Mouse (Mus musculus): ENCODE measurements at regions not wholly inside any gene's neighbourhood (a gene's known extent, or its start where the extent isn't known, plus 50 kb on each side); places are given as distances from the start of the nearest gene placed in this dataset.
A peak's percentile ranks its signal among the peaks of the same experiment; 100 is the strongest.

DNA sequence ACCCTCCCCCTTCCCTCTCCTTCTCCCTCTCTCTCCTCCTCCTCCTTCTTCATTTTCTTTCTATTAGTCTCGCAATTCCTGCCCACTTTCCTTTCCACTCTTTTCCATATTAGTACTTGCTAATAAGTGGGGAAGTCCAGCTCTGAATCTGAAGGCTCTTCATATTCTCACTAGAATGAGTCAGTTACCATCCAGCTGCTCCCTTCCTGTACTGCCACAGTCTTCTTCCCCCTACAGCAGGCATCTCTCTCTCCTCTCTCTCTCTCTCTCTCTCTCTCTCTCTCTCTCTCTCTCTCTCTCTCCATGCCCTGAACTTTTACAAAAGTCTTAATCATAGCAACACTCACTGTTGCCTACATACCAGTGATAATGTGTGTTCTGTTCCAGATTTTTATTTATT lies 226.6 kb upstream of the Pter start:
- DNase-seq: no peak
- intact Hi-C loops (cut with DNase I): no loop called here

DNA sequence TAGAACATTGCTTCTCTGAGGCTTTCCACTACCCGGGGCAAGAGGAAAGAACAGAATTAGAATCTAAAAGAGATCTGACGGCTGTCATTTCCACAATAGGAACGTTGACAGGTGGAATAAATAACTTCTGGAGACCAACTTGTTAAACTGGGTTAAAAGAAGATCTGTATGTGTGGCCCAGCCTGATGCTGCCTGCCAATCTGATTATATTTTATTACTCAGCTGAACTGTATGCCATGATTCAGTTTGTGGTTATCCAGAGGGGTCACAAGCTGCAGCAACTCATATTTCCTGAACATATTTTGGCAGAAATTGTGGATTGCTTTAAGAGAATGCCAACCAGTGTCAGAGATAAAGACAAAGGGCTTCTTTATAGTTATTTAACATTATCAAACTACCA lies 224.5 kb upstream of the Pter start:
- no peak for DNase-seq
- intact Hi-C loops (cut with DNase I): no loop called here

DNA sequence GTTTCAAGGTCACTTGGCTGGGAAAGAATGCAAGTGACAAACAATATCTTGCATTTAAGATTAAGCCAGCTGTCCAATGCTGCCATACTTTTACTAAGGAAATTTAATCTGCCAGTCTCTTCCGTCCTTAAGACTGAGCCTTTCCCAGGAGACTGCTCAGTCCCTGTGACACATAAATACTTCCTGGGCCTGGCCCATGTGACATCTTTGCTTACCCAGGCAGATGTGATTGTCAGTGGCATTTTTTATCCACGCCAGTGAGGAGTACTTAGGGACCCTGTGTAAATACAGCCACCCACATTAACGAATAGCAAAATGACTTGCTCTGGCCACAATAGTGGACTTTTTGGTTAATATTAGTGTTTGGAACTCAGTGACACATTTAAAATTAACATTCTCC lies 216.3 kb upstream of the Pter start:
- intact Hi-C loops (cut with DNase I): loop anchor here (5.0 to 10.0 kb wide), 2 partner anchors 217 to 530 kb away; partner anchors contain the start of gene Pter
- no peak for DNase-seq

DNA sequence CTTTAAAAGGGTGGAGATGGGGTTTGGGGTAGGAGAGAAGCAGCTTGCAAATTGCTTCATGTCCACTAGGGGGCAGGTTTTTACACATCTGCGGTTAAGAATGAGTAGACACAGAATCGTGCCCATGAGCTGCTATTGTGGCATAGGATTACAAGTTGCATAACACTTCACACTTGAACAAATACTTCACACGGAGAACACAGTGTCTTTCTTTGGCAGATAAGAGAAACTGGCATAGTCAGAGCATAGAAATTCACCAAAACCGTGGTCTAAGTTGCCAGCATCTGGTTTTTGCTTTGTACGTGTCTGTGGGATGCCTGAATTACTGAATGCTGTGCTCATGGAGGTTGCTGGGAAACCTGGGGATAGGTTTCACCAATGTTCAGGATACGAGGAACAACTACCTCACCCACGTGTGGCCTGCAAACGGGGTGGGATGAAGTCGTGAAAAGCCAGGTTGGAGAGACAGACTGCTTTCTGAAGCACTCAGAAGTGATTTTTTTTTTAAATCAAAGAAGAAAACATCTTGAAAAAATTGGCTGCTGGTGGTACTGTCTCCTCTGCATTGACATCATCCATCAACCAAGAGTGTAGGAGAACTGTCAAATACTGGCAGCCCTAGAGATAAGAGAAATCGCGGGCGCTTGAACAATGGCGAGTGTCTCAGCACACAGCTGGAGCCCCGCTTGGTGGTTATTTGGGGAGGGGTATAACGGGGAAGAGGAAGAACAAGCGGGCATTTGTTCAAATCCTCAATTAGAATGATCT lies 214.5 kb upstream of the Pter start:
- intact Hi-C loops (cut with DNase I): loop anchor here (5.0 to 10.0 kb wide), 2 partner anchors 215 to 528 kb away; partner anchors contain the start of gene Pter
- peak in 1 of 2 experiments; percentile 11 for DNase-seq

DNA sequence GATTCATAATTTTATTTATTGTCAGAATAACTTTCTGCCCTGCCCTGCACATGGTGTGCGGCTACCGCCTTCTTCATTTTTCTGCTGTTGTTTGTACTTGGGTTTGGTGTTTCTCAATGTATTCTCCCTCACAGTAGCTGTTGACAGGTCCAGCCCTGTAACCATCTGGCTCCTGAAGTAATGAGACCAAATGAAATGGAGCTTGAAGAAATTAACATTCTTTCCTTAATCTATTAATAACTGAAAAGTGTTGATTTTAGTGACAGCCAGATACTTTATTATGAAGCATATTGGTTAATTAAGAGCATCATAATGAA lies 214.0 kb upstream of the Pter start:
- intact Hi-C loops (cut with DNase I): loop anchor here (5.0 to 10.0 kb wide), 2 partner anchors 215 to 527 kb away; partner anchors contain the start of gene Pter
- no peak for DNase-seq

DNA sequence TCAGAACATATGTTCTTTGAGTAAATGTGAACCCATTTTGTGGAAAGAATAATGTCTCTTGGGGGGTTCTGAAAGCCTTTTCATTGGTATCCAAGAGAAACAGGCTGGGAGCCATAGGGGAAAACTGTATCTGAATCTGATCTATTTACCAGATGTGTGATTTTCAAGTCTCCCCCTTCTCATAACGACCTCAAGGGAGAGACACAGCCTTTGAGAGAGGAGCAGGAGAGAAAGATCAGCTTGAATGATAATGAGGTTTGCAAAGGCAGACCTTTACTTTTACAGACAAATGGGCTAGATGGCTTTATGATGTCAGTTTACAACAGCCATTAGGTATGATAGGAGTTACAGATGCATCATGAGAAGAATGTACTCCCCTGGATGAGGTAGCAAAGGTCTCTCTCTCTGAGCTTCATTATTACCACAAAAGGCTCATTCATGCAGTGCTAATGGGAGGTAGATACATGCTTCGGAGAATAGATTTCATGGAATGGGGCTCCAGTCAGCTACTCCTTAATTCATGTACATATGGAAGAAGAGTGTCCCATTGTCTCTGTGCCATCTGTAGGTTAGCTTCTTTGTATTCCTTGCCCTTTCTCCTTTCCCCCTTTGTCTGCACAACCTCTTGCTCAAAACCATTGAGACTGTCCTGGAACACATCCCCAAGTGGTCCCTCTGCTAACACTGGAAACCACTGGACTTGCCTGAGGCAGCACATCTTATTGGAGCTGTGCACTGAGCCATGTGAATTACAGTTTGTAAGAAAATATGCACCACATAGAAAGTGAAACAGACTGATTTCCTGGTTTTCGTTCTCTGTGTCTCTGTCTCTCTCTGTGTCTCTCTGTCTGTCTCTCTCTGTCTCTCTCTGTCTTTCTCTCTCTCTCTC lies 207.5 kb upstream of the Pter start:
- intact Hi-C loops (cut with DNase I): no loop called here
- no peak for DNase-seq

DNA sequence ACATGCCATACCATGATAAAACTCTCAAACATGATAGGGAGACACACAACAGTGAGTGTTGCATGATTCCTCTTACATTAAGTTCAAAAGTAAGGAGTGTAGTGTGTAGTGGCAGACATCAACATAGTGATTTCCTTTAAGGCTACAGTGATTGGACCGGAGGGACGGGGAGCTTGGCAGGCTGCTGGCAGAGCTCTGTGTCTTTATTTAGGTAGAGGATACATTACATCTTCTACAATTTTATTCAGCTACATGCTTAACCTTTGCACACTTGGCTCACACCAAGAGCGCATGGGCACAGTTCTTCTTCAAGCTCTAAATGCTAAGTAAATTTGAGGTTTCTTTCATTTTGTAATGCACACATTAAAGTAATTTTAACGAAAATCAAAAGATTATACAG lies 194.6 kb upstream of the Pter start:
- no peak for DNase-seq
- intact Hi-C loops (cut with DNase I): no loop called here

DNA sequence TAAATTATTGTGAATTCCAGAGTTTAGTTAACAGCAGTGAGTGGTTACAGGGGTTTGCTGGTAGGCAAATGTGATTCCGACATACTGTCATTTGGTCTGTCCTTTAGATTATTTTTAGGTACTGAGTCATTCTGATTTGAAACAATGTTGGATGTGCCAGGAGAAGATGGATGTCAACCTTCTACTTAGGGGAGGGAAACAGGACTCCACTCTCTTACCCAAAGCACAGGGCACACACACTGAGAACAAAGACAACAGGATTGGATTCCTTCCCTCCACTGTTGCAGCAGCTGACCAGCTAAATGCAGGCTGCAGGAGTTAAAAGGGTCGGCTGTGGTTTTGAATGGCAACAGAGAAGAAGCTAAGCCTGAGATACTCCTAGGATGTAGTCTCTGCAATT lies 186.7 kb upstream of the Pter start:
- DNase-seq: no peak
- intact Hi-C loops (cut with DNase I): no loop called here

DNA sequence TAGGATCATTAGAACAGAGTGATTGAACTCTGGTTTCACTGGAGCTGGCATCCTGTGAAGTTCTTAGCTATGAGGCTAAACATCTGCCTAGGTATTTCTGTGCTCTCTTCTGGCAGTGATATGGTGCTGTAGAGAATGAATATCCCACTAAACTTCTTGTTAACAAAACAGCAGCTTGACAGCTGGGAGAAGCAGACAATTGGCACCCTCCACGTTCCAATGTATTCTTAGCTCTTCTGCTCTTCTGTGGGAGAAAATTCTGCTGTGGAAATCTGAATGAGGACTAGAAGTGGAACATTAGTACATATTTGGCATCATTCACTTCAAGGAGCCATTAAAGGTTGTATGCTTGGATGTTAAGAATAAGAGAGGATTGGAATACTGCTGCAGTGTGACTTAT lies 177.0 kb upstream of the Pter start:
- DNase-seq: no peak

DNA sequence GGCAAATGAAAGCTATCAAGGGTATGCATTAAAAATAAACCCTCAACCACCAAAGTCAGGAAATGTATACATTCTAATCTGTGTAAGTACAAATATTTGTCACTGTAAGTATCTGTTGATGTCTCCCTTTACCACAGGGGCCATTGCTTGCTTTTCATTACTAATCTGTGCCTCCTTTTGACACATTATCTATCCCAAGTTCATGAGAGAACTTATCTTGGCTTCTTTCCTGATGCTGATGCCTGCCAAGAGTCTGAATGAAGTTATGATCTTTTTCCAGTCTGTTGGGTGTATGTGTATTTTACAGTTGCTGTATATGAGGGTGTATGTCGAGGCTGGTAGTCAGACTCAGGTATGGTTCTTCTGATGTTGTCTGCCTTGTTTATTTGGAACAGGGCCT lies 165.0 kb upstream of the Pter start:
- DNase-seq: peak in 1 of 2 experiments; percentile 19
- intact Hi-C loops (cut with DNase I): no loop called here

More for the DNA sequence above, 177.0 kb upstream of the Pter start:
- intact Hi-C loops (cut with DNase I): no loop called here

DNA sequence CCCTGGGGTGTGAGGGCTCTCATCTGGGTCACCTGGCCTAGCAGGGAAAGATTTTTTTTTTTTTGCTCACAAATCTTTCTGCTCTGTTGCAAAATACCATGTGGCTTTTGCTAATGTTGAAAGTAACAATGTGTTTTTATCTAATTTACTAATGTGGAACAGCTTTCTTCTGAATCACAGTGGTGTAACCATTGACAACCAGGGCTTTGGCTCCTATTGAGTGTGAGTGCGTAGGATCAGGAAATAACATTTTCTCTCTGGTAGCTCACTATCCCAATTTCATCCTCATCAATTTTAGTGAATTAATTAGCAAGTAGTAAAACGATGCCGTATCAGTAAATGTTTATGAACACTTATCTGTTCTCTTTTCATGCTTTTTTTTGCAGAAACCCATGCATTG lies 163.9 kb upstream of the Pter start:
- intact Hi-C loops (cut with DNase I): no loop called here
- no peak for DNase-seq

DNA sequence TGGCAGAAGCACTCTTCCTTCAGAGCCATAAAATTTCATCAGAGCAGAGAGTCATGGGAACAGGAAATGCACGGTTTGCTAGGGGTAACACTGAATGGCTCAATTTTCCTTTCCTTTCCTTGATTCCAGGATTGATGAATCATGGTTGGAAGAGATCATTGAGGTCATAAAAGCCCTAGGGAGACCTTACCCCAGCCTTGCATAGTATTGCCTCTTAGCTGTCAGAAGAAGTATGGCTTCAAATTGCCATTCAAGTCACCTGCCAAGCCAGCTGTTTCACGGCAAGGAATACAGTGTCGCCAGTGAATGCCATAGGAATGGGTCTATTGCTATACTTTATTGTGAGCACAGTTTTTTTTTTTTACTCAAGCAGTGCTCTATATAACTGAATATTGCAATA lies 162.4 kb upstream of the Pter start:
- intact Hi-C loops (cut with DNase I): no loop called here
- no peak for DNase-seq

DNA sequence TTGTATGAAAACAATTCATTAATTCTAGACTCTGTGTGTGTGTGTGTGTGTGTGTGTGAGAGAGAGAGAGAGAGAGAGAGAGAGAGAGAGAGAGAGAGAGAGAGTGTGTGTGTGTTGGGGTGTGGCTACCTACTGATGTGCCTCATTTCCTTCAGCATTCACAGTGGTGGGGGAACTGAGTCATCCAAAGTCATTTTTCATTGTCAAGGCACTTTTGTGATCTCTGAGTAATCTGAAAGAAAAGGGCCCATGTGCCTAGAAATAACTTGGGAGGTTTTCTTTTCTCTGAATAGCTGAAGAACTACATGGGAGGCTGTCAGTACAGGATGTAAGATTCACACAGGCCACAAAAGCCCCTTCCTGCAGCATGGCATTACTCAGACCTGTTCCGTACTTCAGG lies 159.3 kb upstream of the Pter start:
- no peak for DNase-seq
- intact Hi-C loops (cut with DNase I): no loop called here

DNA sequence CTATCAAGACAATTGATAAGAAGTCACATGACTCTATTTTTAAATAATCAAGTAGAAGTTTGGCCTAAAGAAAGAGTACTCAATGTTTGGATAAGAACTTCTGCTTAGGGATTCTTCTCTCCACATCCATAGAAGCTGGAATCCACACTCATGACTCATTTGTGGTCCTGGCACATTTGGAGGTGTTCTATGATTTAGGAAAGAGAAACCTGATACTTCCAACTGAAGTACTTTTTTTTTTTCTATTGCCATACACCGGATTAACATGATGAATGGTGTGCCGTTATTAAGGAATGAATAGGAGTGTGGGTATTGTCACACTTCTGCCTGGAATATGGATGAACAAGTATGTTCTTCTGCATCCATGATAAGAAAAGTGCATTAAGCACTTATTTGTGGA lies 158.5 kb upstream of the Pter start:
- DNase-seq: no peak
- intact Hi-C loops (cut with DNase I): no loop called here

DNA sequence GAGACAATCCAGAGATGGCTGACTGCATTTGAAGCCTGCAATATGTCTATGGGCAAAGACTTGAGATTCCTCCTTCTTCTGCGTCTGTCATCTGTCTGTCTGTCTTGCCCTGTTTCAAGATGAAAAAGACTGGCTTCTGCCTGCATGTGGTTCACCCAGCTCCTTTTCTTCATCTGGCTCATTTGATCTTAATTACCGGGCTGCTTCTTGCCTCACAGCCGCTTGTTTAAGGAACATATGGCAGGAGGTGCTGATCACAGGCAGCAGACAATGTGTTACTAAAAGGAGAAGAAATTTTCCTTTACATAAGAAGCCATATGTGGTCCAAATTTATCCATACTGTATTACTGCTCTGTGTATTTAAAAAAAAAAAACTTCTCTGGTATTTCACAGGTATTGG lies 147.0 kb upstream of the Pter start:
- DNase-seq: no peak
- intact Hi-C loops (cut with DNase I): no loop called here

DNA sequence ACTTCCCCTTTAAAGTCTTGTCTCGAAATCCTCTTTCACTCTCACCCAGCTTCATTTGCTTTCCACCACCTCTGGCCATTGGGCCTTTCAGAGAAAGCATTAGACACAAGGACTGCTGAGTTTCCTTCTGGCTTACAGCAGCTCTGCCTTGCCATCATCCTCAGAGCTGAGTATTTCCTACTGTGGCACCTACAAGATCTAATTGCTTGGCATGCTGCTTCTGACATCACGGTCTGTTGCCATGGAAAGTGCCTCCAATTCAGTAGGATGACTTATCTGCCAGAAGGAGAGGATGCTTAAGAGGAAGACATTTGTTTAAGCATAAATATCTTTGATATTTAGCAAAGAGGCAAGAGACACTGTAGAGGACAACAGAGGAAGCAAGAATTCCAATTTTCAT lies 146.1 kb upstream of the Pter start:
- intact Hi-C loops (cut with DNase I): no loop called here
- no peak for DNase-seq

DNA sequence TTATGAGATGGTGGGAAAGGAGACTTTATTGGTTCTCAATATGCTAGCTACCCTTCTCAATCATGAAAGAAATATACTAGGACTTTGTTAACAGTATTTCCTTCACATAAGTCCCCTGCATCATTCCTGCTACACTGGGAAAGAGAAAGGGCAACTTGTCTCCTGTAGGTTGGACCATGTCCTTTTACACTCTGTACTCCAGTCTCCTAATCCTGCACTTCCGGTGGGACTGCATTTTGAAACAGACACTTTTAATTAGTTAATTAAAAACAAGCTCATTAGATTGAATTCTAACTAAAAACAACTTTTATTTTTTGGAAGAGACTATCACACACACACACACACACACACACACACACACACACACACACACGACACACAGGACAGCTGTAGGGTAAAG lies 131.2 kb upstream of the Pter start:
- intact Hi-C loops (cut with DNase I): no loop called here

DNA sequence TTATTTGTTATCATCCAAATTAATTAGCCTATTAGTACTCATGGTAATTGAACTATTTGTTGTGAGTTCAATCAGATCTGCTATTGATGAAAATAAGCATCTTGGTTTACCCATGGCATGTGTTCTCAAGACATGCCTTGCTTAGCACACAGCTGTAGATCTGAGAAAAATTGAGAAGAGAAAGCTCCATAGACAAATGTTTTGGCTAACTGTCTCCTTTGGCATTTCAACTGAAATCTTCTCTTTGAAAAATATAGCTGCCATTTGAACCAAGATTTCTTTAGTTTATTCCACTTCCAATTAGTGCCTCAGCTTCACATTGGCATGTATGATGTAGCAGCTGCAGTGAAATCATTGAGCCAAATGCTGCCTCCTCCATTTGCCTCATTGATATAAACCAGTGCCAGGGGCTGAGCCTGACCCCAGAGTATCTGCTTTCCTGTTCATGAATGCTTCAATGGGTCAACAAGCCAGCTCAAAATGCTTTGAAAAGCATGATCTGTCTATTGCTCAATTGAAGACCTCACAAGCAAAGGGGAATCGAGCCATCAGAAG lies 126.1 kb upstream of the Pter start:
- no peak for DNase-seq
- intact Hi-C loops (cut with DNase I): no loop called here

More for the DNA sequence above, 131.2 kb upstream of the Pter start:
- DNase-seq: no peak

DNA sequence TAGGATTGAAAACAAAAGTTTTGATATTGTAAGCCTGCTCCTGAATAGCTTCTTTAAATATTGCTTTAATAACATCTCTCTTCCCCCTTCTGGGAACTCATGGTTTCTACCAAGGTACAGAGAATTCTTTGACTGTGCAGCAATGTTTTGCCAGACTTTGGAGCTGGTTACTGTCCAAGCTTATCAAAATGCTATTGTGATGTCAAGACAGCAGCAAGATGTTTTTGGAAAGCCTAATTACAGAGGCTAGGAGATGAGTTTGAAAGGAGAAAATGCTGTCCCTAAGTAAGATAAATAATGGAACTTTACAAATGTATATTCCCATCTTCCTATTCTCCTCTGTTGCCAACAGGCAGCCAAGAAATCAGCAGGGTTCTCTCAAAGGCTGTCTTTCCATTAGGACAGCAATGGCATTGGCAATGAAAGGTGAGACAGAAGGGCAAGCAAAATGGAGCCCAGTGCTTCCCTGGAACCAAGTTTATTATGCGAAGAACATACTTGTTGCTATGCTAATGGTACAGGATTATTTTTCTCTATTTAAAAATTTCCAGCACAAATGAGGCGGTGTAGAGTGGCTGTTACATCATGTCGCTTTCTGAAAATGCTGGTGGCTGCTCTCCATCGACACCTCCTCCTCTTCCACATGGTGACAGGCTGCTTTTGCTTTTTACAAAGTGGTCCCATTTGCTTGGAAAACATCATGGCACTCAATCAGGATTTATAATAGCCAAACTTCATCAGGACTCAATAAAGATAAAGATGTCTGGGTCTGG lies 124.5 kb upstream of the Pter start:
- intact Hi-C loops (cut with DNase I): no loop called here
- DNase-seq: no peak

DNA sequence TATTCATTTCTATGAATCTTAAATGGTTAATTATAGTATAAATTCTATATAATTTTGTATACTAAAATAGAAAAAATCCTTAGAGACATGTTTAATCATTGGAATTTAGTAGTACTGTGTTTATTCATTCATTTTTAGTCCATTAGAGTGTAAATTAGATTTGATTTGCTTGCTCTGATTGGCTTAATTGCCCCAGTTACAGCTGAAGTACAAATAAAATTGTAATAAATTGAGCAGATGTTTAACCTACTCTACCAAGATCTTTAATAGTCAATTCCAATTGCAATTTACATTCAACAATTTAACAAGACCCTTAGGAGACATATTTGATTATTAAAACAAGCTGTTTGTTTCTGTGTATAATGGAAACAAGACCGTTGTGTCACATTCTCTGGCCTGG lies 121.2 kb upstream of the Pter start:
- intact Hi-C loops (cut with DNase I): no loop called here
- DNase-seq: no peak

DNA sequence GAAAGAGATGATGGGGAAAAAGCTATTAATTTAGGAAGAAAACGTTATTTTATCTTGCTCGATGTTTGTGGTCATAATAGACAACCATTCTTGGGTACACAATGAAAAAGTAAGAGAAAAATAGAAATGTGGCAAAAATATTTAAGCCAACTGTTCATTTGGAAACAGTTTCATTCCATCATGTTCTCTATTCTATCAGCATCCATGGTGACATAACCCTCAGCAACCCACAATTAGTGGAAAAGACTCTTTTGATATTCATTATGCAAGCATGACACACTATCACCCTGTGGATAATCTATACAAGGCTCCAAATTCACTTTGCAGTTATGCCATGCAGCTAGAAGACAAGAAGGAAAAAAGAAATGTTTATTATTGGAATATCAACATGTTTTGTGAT lies 118.7 kb upstream of the Pter start:
- intact Hi-C loops (cut with DNase I): no loop called here
- no peak for DNase-seq

Data from gastrocnemius, postnatal 36 days (tissue).